Mouse (Mus musculus): ENCODE results near the gene Snx25.
"Not testable (repeated sequence)": the region's sequence is repeated elsewhere in the genome, so short reads cannot be mapped to it uniquely, and the experiment has no call there.

Gene Snx25

GRCm38 (mm10) chr8:46137336-46137735 lies 14.6 kb downstream of the Snx25 start:
- DNase-seq (ENCODE audit: low spot score in 2 of 2) = no peak

- DNase-seq (ENCODE audit: low spot score in 2 of 2) = not testable (repeated sequence)
These were observed 16.4 kb downstream of the Snx25 start for GRCm38 (mm10) chr8:46135546-46135945.

GRCm38 (mm10) chr8:46130426-46130825 lies 21.5 kb downstream of the Snx25 start:
- no peak for DNase-seq (ENCODE audit: low spot score in 2 of 2)

GRCm38 (mm10) chr8:46122498-46122897 lies 29.5 kb downstream of the Snx25 start:
- DNase-seq (ENCODE audit: low spot score in 2 of 2) = no peak

- DNase-seq (ENCODE audit: low spot score in 2 of 2) = no peak
These were observed 32.8 kb downstream of the Snx25 start for GRCm38 (mm10) chr8:46119176-46119575.

- no peak for DNase-seq (ENCODE audit: low spot score in 2 of 2)
These were observed 34.8 kb downstream of the Snx25 start for GRCm38 (mm10) chr8:46117172-46117571.

GRCm38 (mm10) chr8:46113421-46114170 lies 38.4 kb downstream of the Snx25 start:
- not testable (repeated sequence) for DNase-seq (ENCODE audit: low spot score in 2 of 2)

- DNase-seq (ENCODE audit: low spot score in 2 of 2) = no peak
These were observed 44.3 kb downstream of the Snx25 start for GRCm38 (mm10) chr8:46107690-46108089.

GRCm38 (mm10) chr8:46103434-46103833 lies 48.5 kb downstream of the Snx25 start:
- DNase-seq (ENCODE audit: low spot score in 2 of 2) = no peak

- no peak for DNase-seq (ENCODE audit: low spot score in 2 of 2)
These were observed 59.1 kb downstream of the Snx25 start for GRCm38 (mm10) chr8:46092667-46093360.

- DNase-seq (ENCODE audit: low spot score in 2 of 2) = no peak
These were observed 68.8 kb downstream of the Snx25 start for GRCm38 (mm10) chr8:46083141-46083540.

- DNase-seq (ENCODE audit: low spot score in 2 of 2) = no peak
These were observed 70.9 kb downstream of the Snx25 start for GRCm38 (mm10) chr8:46081030-46081429.

GRCm38 (mm10) chr8:46078866-46079265 lies 73.1 kb downstream of the Snx25 start:
- DNase-seq (ENCODE audit: low spot score in 2 of 2) = no peak

- no peak for DNase-seq (ENCODE audit: low spot score in 2 of 2)
These were observed 76.7 kb downstream of the Snx25 start for GRCm38 (mm10) chr8:46075223-46075622.

- DNase-seq (ENCODE audit: low spot score in 2 of 2) = no peak
These were observed 78.3 kb downstream of the Snx25 start for GRCm38 (mm10) chr8:46073540-46074140.

- DNase-seq (ENCODE audit: low spot score in 2 of 2) = no peak
These were observed 79.2 kb downstream of the Snx25 start for GRCm38 (mm10) chr8:46072798-46073197.

GRCm38 (mm10) chr8:46040260-46040659 lies 111.7 kb downstream of the Snx25 start:
- peak in 1 of 2 experiments; percentile 8 for DNase-seq (ENCODE audit: low spot score in 2 of 2)

- no peak for DNase-seq (ENCODE audit: low spot score in 2 of 2)
These were observed 112.3 kb downstream of the Snx25 start for GRCm38 (mm10) chr8:46039666-46040065.

GRCm38 (mm10) chr8:46036217-46036616 lies 115.7 kb downstream of the Snx25 start:
- no peak for DNase-seq (ENCODE audit: low spot score in 2 of 2)

GRCm38 (mm10) chr8:46024392-46024791 lies 127.6 kb downstream of the Snx25 start:
- DNase-seq (ENCODE audit: low spot score in 2 of 2) = no peak

GRCm38 (mm10) chr8:46022758-46023157 lies 129.2 kb downstream of the Snx25 start:
- no peak for DNase-seq (ENCODE audit: low spot score in 2 of 2)

GRCm38 (mm10) chr8:46022203-46022602 lies 129.8 kb downstream of the Snx25 start:
- DNase-seq (ENCODE audit: low spot score in 2 of 2) = no peak

Data from frontal cortex, postnatal 25 days (tissue).